Mouse (Mus musculus) forebrain, postnatal 0 days (tissue): ENCODE results near the gene Il2rb. TPM values are rescaled to one million over a fixed set of nuclear protein-coding genes. Genes with fewer than 3 reads are reported as not detected.
A peak's percentile ranks its signal among the peaks of the same experiment; 100 is the strongest.

Source experiments
- ATAC-seq: fragments of 200-750 bp; cut with Nextera tagmentation; 2 replicates; pipeline ENCODE4 v1.8.0; 2017; ENCODE audit warnings: mild to moderate bottlenecking, moderate library complexity
- DNase-seq: peaks from one replicate; pipeline ENCODE4 v3.0.0-alpha.2; 2015
- H3K27ac ChIP-seq: fragments of 300-500 bp; sonication (generic); 2 replicates; pipeline ENCODE4 v1.5.1; 2014; ENCODE audit warnings: low read depth, mild to moderate bottlenecking, antibody characterized with exemption, low read length, moderate library complexity, mixed read lengths
- H3K27me3 ChIP-seq: fragments of 300-500 bp; sonication (generic); 2 replicates; pipeline ENCODE4 v1.6.1; 2014; ENCODE audit warnings: mild to moderate bottlenecking, low read length, mixed read lengths; ENCODE audit not compliant: insufficient read depth
- H3K36me3 ChIP-seq: fragments of 300-500 bp; sonication (generic); 2 replicates; pipeline ENCODE4 v1.6.1; 2014; ENCODE audit warnings: mild to moderate bottlenecking, moderate library complexity; ENCODE audit not compliant: insufficient read depth
- H3K4me1 ChIP-seq: fragments of 300-500 bp; sonication (generic); 2 replicates; pipeline ENCODE4 v1.6.1; 2014; ENCODE audit warnings: antibody characterized with exemption; ENCODE audit not compliant: insufficient read depth
- H3K4me2 ChIP-seq: fragments of 300-500 bp; sonication (generic); 2 replicates; pipeline ENCODE4 v1.6.1; 2014; ENCODE audit warnings: low read depth, mild to moderate bottlenecking, moderate library complexity
- H3K4me3 ChIP-seq: fragments of 300-500 bp; sonication (generic); 2 replicates; pipeline ENCODE4 v1.5.1; 2014; ENCODE audit warnings: low read depth, low read length, mixed read lengths
- H3K9ac ChIP-seq: fragments of 300-500 bp; sonication (generic); 2 replicates; pipeline ENCODE4 v1.6.1; 2014; ENCODE audit warnings: mild to moderate bottlenecking
- H3K9me3 ChIP-seq: fragments of 300-500 bp; sonication (generic); 2 replicates; pipeline ENCODE4 v1.6.1; 2016; ENCODE audit warnings: low read length
- CTCF ChIP-seq: sonication (generic); IDR thresholded peaks from 2 replicates; pipeline ENCODE4 v1.5.1; 2016; ENCODE audit warnings: antibody characterized with exemption, control low read depth, low read depth
- WGBS: fragments of 180-500 bp; shearing (Covaris S2); extraction: QIAGEN DNeasy Blood & Tissue Kit; methylation state at CpG from one replicate; pipeline ENCODE4 v1.1.7; 2014; 5-methylcytosine and 5-hydroxymethylcytosine counted together
- polyA plus RNA-seq: library from polyadenylated mRNA; unstranded; fragments of >200 nt; fragmentation: Nextera tagmentation; extraction: Ambion mirVana; gene quantifications from 2 replicates; pipeline ENCODE4 v1.2.1, GENCODE M21; 2015
- total RNA-seq: library from RNA; depleted of rRNA; stranded (reverse); fragments of >200 nt; gene quantifications from 2 replicates; pipeline ENCODE4 v1.2.3, GENCODE M21; 2014

Gene Il2rb
- total and polyA plus RNA-seq, 2 experiments from 2014 or later, result 0.14 to 0.22 TPM

GRCm38 (mm10) chr15:78520112-78520715 is 25.1 kb upstream of the Il2rb start:
- no peak overlapping the region for H3K9ac ChIP-seq
- no peak overlapping the region for H3K27ac ChIP-seq
- no peaks in the 10 kb centered on the region for H3K4me1 ChIP-seq
- no peak overlapping the region for H3K4me3 ChIP-seq
- DNase-seq (no peak), ATAC-seq (no peak)
- no peaks in the 10 kb centered on the region for H3K27me3 ChIP-seq
- WGBS, result 75% methylated on average over 13 of the region's 13 CpGs
- no peak overlapping the region for H3K4me2 ChIP-seq
- H3K9me3 ChIP-seq, result no peaks in the 10 kb centered on the region
- no peaks in the 10 kb centered on the region for H3K36me3 ChIP-seq
- no peak for TF ChIP-seq CTCF

GRCm38 (mm10) chr15:78518221-78518620 is 23.1 kb upstream of the Il2rb start:
- no peak for TF ChIP-seq CTCF
- Histone ChIP-seq H3K9ac (no peak overlapping the region), H3K27ac (no peak overlapping the region), H3K9me3 (no peaks in the 10 kb centered on the region), H3K4me1 (no peaks in the 10 kb centered on the region), H3K36me3 (no peaks in the 10 kb centered on the region), H3K4me2 (no peak overlapping the region), H3K27me3 (no peaks in the 10 kb centered on the region), H3K4me3 (no peak overlapping the region)
- WGBS, result 76% methylated on average over 7 of the region's 7 CpGs
- DNase-seq, result no peak
- ATAC-seq, result no peak

GRCm38 (mm10) chr15:78515759-78516158 is 20.7 kb upstream of the Il2rb start:
- no peak overlapping the region for H3K27ac ChIP-seq
- 76% methylated on average over 6 of the region's 6 CpGs for WGBS
- H3K27me3 ChIP-seq, result no peaks in the 10 kb centered on the region
- H3K4me3 ChIP-seq, result no peak overlapping the region
- no peak for ATAC-seq
- no peak for TF ChIP-seq CTCF
- H3K9ac ChIP-seq, result no peak overlapping the region
- H3K4me2 ChIP-seq, result no peak overlapping the region
- H3K4me1 ChIP-seq, result no peaks in the 10 kb centered on the region
- DNase-seq, result no peak
- H3K9me3 ChIP-seq, result no peaks in the 10 kb centered on the region
- no peaks in the 10 kb centered on the region for H3K36me3 ChIP-seq

GRCm38 (mm10) chr15:78514393-78515146 is 19.5 kb upstream of the Il2rb start:
- Histone ChIP-seq H3K9ac (no peak overlapping the region), H3K27ac (no peak overlapping the region), H3K9me3 (no peaks in the 10 kb centered on the region), H3K36me3 (no peaks in the 10 kb centered on the region), H3K4me2 (no peak overlapping the region), H3K4me3 (no peak overlapping the region), H3K4me1 (no peaks in the 10 kb centered on the region), H3K27me3 (no peaks in the 10 kb centered on the region)
- peak; percentile 66; the same call in 1 of the 2 replicates for ATAC-seq
- DNase-seq, result peak; percentile 88
- TF ChIP-seq CTCF, result peak; percentile 96
- 35% methylated on average over 7 of the region's 7 CpGs for WGBS

GRCm38 (mm10) chr15:78513019-78513418 is 17.9 kb upstream of the Il2rb start:
- 86% methylated on average over 14 of the region's 14 CpGs for WGBS
- H3K4me1 ChIP-seq, result no peaks in the 10 kb centered on the region
- TF ChIP-seq CTCF, result no peak
- no peak for ATAC-seq
- no peak overlapping the region for H3K4me3 ChIP-seq
- H3K4me2 ChIP-seq, result no peak overlapping the region
- no peak overlapping the region for H3K27ac ChIP-seq
- no peaks in the 10 kb centered on the region for H3K36me3 ChIP-seq
- H3K9ac ChIP-seq, result no peak overlapping the region
- no peaks in the 10 kb centered on the region for H3K27me3 ChIP-seq
- no peak for DNase-seq
- H3K9me3 ChIP-seq, result no peaks in the 10 kb centered on the region

- ATAC-seq, result no peak
Observed at GRCm38 (mm10) chr15:78511951-78512350, 16.9 kb upstream of the Il2rb start.

GRCm38 (mm10) chr15:78510736-78511135 is 15.7 kb upstream of the Il2rb start:
- Histone ChIP-seq H3K27me3 (no peaks in the 10 kb centered on the region), H3K9me3 (no peaks in the 10 kb centered on the region), H3K36me3 (no peaks in the 10 kb centered on the region), H3K4me1 (no peaks in the 10 kb centered on the region), H3K4me3 (no peak overlapping the region), H3K4me2 (no peak overlapping the region), H3K27ac (no peak overlapping the region), H3K9ac (no peak overlapping the region)
- DNase-seq, result no peak
- no peak for TF ChIP-seq CTCF
- 82% methylated on average over 6 of the region's 6 CpGs for WGBS
- ATAC-seq, result no peak

More at GRCm38 (mm10) chr15:78511951-78512350, 16.9 kb upstream of the Il2rb start:
- no peak overlapping the region for H3K4me2 ChIP-seq
- H3K4me3 ChIP-seq, result no peak overlapping the region
- H3K27ac ChIP-seq, result no peak overlapping the region
- no peak for TF ChIP-seq CTCF
- no peaks in the 10 kb centered on the region for H3K9me3 ChIP-seq
- 91% methylated on average over 7 of the region's 7 CpGs for WGBS
- H3K9ac ChIP-seq, result no peak overlapping the region
- H3K27me3 ChIP-seq, result no peaks in the 10 kb centered on the region
- H3K4me1 ChIP-seq, result no peaks in the 10 kb centered on the region
- DNase-seq, result no peak
- H3K36me3 ChIP-seq, result no peaks in the 10 kb centered on the region
